Mouse (Mus musculus): ENCODE data around the gene Papss2.

DNA sequence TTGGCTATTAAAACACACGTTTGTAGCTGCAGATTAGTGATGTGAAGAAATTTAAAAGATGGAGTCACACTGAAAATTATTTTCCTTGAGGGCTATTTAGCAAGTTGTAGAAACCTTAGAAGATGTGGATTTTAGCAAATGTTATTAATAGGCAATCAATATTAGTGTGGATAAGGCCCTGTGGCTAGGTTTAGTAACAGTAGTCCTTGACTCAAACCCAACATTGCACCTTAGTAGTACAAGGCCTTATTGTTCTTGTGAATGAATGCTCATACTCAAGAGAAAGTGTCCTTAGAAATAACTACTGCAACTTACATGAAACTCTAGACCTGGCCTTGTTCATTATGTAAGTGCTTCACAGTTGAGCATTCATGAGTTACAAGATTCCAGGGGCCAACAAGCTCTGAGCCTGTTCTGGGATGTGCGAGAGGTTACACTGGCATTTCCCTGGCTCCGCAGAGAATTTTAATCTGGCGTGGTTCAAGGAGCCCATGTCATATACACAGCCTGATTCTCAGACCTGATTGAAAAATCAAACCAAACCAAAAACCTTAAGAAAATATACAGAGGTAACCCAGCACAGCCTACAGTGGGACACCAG is 10.7 kb downstream of the Papss2 start:
- TF ChIP-seq EP300 (IDR thresholded peaks at IDR 0.05) (no peak), CTCF (IDR thresholded peaks at IDR 0.05) (no peak)
